Mouse (Mus musculus): ENCODE measurements around the gene Cacnb1.

GRCm38 (mm10) chr11:97979824-97980495, 42.9 kb downstream of the Cacnb1 start:
- TF ChIP-seq POLR2A (IDR thresholded peaks at IDR 0.05; ENCODE audit: low read depth, low read length) (no peak), CTCF (IDR thresholded peaks at IDR 0.05; ENCODE audit: extremely low read depth, insufficient read depth, insufficient read length, insufficient replicate concordance) (no peak)

Data from spleen, adult 2 months (tissue).